Comparison of ENCODE assay signal across 23 mouse cellular contexts in the genomic region with DNA sequence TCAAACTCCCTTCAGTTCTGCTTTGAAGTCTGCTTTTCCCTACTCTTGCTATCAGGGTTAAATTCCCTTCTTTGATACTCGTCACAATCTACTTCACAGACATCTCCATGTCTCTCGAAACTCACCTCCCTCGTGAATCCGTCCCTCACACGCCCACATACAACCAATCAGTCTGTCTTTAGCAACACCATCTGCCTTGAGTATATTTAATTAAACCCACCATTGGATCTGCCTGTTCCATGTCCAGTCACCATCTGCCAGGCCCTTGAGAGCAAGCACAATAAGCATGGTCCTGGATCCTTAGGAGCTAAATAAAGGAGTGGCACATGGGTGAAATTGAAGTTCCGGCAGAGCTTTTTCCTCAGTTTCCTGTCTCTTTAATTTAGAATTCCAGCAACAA. TPM values are rescaled to one million over a fixed set of nuclear protein-coding genes. Genes with fewer than 3 reads are reported as not detected.
DNase-seq lines count a peak whose midpoint lies in the region; ATAC-seq lines count a peak whose summit lies in the region.
"Had no signal": no experiment of that assay in that cellular context is flagged by ENCODE, and none has a peak within 500 bp of the region (broad histone marks: within the 10 kb centered on the region; RNA-seq: fewer than 3 reads in every experiment).

No protein-coding gene starts in this region.

- H3K4me3 ChIP-seq in forebrain, embryonic 14.5 days (ENCODE audit: low read depth, low read length) = no peak overlapping the region
- H3K4me3 ChIP-seq in forebrain, embryonic 16.5 days (replicated peaks; ENCODE audit: low read length) = no peak overlapping the region
- H3K4me3 ChIP-seq: forebrain, embryonic 10.5 days; heart, embryonic 12.5 days; hindbrain, embryonic 15.5 days; kidney, embryonic 15.5 days; midbrain, embryonic 13.5 days; neural tube, embryonic 13.5 days had no signal

- WGBS in forebrain, embryonic 14.5 days = 80% methylated on average over 6 of the region's 6 CpGs
- WGBS in forebrain, embryonic 16.5 days = 63% methylated on average over 6 of the region's 6 CpGs

- H3K9ac ChIP-seq in forebrain, embryonic 14.5 days (ENCODE audit: low read length) = no peak overlapping the region
- no peak overlapping the region for H3K9ac ChIP-seq in forebrain, embryonic 16.5 days (replicated peaks; ENCODE audit: low read depth, low read length)
- H3K9ac ChIP-seq: heart, embryonic 12.5 days; hindbrain, embryonic 15.5 days; kidney, embryonic 15.5 days; midbrain, embryonic 13.5 days; neural tube, embryonic 13.5 days had no signal

- H3K36me3 ChIP-seq in forebrain, embryonic 14.5 days (ENCODE audit: control insufficient read depth, insufficient read depth, low read length) = no peaks in the 10 kb centered on the region
- no peaks in the 10 kb centered on the region for H3K36me3 ChIP-seq in forebrain, embryonic 16.5 days (ENCODE audit: control insufficient read depth, insufficient read depth)
- H3K36me3 ChIP-seq: forebrain, embryonic 10.5 days; G1E; heart, embryonic 12.5 days; hindbrain, embryonic 15.5 days; kidney, embryonic 15.5 days; midbrain, embryonic 13.5 days; neural tube, embryonic 13.5 days had no signal

- H3K4me2 ChIP-seq in forebrain, embryonic 14.5 days (ENCODE audit: low read length) = no peak overlapping the region
- H3K4me2 ChIP-seq in forebrain, embryonic 16.5 days (ENCODE audit: low read length) = no peak overlapping the region
- H3K4me2 ChIP-seq: heart, embryonic 12.5 days; hindbrain, embryonic 15.5 days; kidney, embryonic 15.5 days; midbrain, embryonic 13.5 days; neural tube, embryonic 13.5 days had no signal

- ATAC-seq in forebrain, embryonic 14.5 days = no peak
- ATAC-seq in forebrain, embryonic 16.5 days = no peak
- ATAC-seq: activated CD4-positive, CD25-positive, alpha-beta regulatory T cell, adult 4 months; intestine, postnatal 0 days; lung, postnatal 0 days; midbrain, embryonic 13.5 days had no signal

- H3K4me1 ChIP-seq in forebrain, embryonic 14.5 days (ENCODE audit: control insufficient read depth, insufficient read depth, low read length) = no peaks in the 10 kb centered on the region
- no peaks in the 10 kb centered on the region; the same call in 1 of the 2 replicates for H3K4me1 ChIP-seq in forebrain, embryonic 16.5 days (replicated peaks; ENCODE audit: control insufficient read depth, insufficient read depth, low read length)
- H3K4me1 ChIP-seq: hindbrain, embryonic 15.5 days; kidney, embryonic 15.5 days; midbrain, embryonic 13.5 days; neural tube, embryonic 13.5 days had no signal

- DNase-seq in forebrain, embryonic 14.5 days (ENCODE audit: low spot score) = peak; percentile 24
- DNase-seq in layer of hippocampus, adult 11-12 months (ENCODE audit: low spot score) = peak; percentile 22
- DNase-seq in layer of hippocampus, postnatal 25 days (ENCODE audit: extremely low spot score in 1 of 2, low spot score in 1 of 2) = no peak
- DNase-seq in retina, postnatal 1 day = peak; percentile 36
- DNase-seq in retina, embryonic 14.5 days (ENCODE audit: low spot score) = no peak
- peak; percentile 55 for DNase-seq in telencephalon, adult 2 months (ENCODE audit: low read depth, low spot score)
- DNase-seq: adrenal gland, postnatal 10 days; cerebellum, adult 11 months; heart, postnatal 14 days; kidney, postnatal 4 days; liver; thymus, postnatal 36 days had no signal

- no peaks in the 10 kb centered on the region for H3K9me3 ChIP-seq in forebrain, embryonic 14.5 days (replicated peaks; ENCODE audit: control insufficient read depth, low read length)
- no peaks in the 10 kb centered on the region for H3K9me3 ChIP-seq in forebrain, embryonic 16.5 days (ENCODE audit: control insufficient read depth, low read length)
- H3K9me3 ChIP-seq: forebrain, embryonic 10.5 days; heart, embryonic 12.5 days; hindbrain, embryonic 15.5 days; kidney, embryonic 15.5 days; midbrain, embryonic 13.5 days; neural tube, embryonic 13.5 days had no signal

- no peaks in the 10 kb centered on the region for H3K27me3 ChIP-seq in forebrain, embryonic 14.5 days (replicated peaks; ENCODE audit: control insufficient read depth, insufficient read depth, low read length)
- no peaks in the 10 kb centered on the region for H3K27me3 ChIP-seq in forebrain, embryonic 16.5 days (replicated peaks; ENCODE audit: control insufficient read depth, insufficient read depth, low read length)
- H3K27me3 ChIP-seq: heart, embryonic 12.5 days; hindbrain, embryonic 15.5 days; midbrain, embryonic 13.5 days; neural tube, embryonic 13.5 days had no signal

- H3K27ac ChIP-seq in forebrain, embryonic 14.5 days (ENCODE audit: low read depth, low read length) = no peak overlapping the region
- no peak overlapping the region for H3K27ac ChIP-seq in forebrain, embryonic 16.5 days (ENCODE audit: low read length)
- H3K27ac ChIP-seq: forebrain, embryonic 10.5 days; hindbrain, embryonic 15.5 days; kidney, embryonic 15.5 days; midbrain, embryonic 13.5 days; neural tube, embryonic 13.5 days had no signal

RNA-seq across cellular contexts. Expression of a gene that starts 11.4 kb away (rescaled TPM):
- polyA plus RNA-seq in forebrain, embryonic 14.5 days (2014; fragmentation: Nextera tagmentation; extraction: Ambion mirVana) = 9.8 and 12.8 TPM in 2 replicates
- 14.0 and 14.4 TPM in 2 replicates for polyA plus RNA-seq in forebrain, embryonic 16.5 days (2015; fragmentation: Nextera tagmentation; extraction: Ambion mirVana)
- total RNA-seq in layer of hippocampus, postnatal 25 days (2021) = 10 to 100 TPM; 16.3 to 18.6 TPM
- polyA plus RNA-seq: G1E had no signal

RNA-seq across cellular contexts. Expression of a gene that starts 36.1 kb away (rescaled TPM):
- 48.6 and 50.8 TPM in 2 replicates for polyA plus RNA-seq in forebrain, embryonic 14.5 days (2014; fragmentation: Nextera tagmentation; extraction: Ambion mirVana)
- polyA plus RNA-seq in forebrain, embryonic 16.5 days (2015; fragmentation: Nextera tagmentation; extraction: Ambion mirVana) = 67.7 and 76.8 TPM in 2 replicates
- 100 to 1,000 TPM; 202 to 209 TPM for total RNA-seq in layer of hippocampus, postnatal 25 days (2021)
- total RNA-seq: G1E had no signal
- polyA plus RNA-seq: activated CD4-positive, CD25-positive, alpha-beta regulatory T cell, adult 4 months; G1E had no signal

Comparison
In these comparisons a context has a peak if more than half of its experiments do, and no peak if none do; other contexts are left out.
1. DNase-seq: peak in forebrain, embryonic 14.5 days (single experiment), layer of hippocampus, adult 11-12 months (single experiment), retina, postnatal 1 day (single experiment) and telencephalon, adult 2 months (single experiment); none in layer of hippocampus, postnatal 25 days (0 of 2) and retina, embryonic 14.5 days (single experiment).